Comparison of ENCODE assay signal across 17 mouse cellular contexts in genomic region chr5:20332574-20332973, GRCm38 (mm10).
DNase-seq lines count a peak whose midpoint lies in the region; ATAC-seq and TF ChIP-seq lines count a peak whose summit lies in the region.
"Had no signal": no experiment of that assay in that cellular context is flagged by ENCODE, and none has a peak within 500 bp of the region (broad histone marks: within the 10 kb centered on the region; RNA-seq: fewer than 3 reads in every experiment).

No protein-coding gene starts in this region.

- ATAC-seq in CD4-positive, CD25-positive, alpha-beta regulatory T cell, adult 4 months = peak; percentile 96
- peak; percentile 96 for ATAC-seq in activated CD4-positive, CD25-positive, alpha-beta regulatory T cell, adult 4 months
- ATAC-seq in megakaryocyte progenitor cell, adult 5-6 weeks (replicated peaks; ENCODE audit: poor library complexity) = peak; percentile 92
- ATAC-seq in cerebellum, adult (ENCODE audit: insufficient number of reproducible peaks, low FRiP score, low TSS enrichment) = no peak

- H3K4me1 ChIP-seq in heart, adult 2 months (ENCODE audit: control insufficient read depth, insufficient read depth, low read length) = no peaks in the 10 kb centered on the region
- H3K4me1 ChIP-seq: forebrain, embryonic 12.5 days; limb, embryonic 12.5 days; liver, embryonic 15.5 days had no signal

- no peak for TF ChIP-seq EP300 in heart, adult 2 months (IDR thresholded peaks at IDR 0.05; ENCODE audit: insufficient read depth, low read depth, low read length)

- H3K4me3 ChIP-seq in heart, adult 2 months = no peak overlapping the region
- H3K4me3 ChIP-seq: forebrain, embryonic 12.5 days; limb, embryonic 12.5 days; liver, embryonic 15.5 days; neural tube, embryonic 15.5 days had no signal

- intact Hi-C loops in heart, adult 2 months (cut with DNase I) = no loop called here

- no peaks in the 10 kb centered on the region for H3K36me3 ChIP-seq in heart, adult 2 months (ENCODE audit: control insufficient read depth, insufficient read depth, low read length)
- H3K36me3 ChIP-seq: forebrain, embryonic 12.5 days; limb, embryonic 12.5 days; liver, embryonic 15.5 days; neural tube, embryonic 15.5 days had no signal

- TF ChIP-seq POLR2A in heart, adult 2 months (IDR thresholded peaks at IDR 0.05; ENCODE audit: insufficient read depth, low read depth, low read length) = no peak

- WGBS in heart, adult 2 months = 43% methylated on average over 4 of the region's 4 CpGs

- no peaks in the 10 kb centered on the region for H3K27me3 ChIP-seq in heart, adult 2 months (ENCODE audit: control insufficient read depth, insufficient read depth, low read length)
- H3K27me3 ChIP-seq: forebrain, embryonic 12.5 days; limb, embryonic 12.5 days; liver, embryonic 15.5 days; neural tube, embryonic 15.5 days had no signal

- peak; percentile 4 to 20 for DNase-seq in thymus, postnatal 10 days (ENCODE audit: low spot score in 2 of 2)
- DNase-seq in neural tube, embryonic 10.5 days (ENCODE audit: extremely low spot score, low spot score) = no peak
- DNase-seq in liver = no peak
- no peak for DNase-seq in heart, adult 2 months
- DNase-seq: adrenal gland, postnatal 25 days; cerebellum, adult 9-11 months; heart, postnatal 4 days; lung, postnatal 10 days; right cerebral cortex, postnatal 4 days had no signal

- no peaks in the 10 kb centered on the region for H3K79me2 ChIP-seq in heart, adult 2 months (replicated peaks; ENCODE audit: control insufficient read depth, insufficient read depth, low read length)

- H3K27ac ChIP-seq in heart, adult 2 months = no peak overlapping the region
- H3K27ac ChIP-seq: forebrain, embryonic 12.5 days; limb, embryonic 12.5 days; liver, embryonic 15.5 days; neural tube, embryonic 15.5 days had no signal

- no peak overlapping the region for H3K9ac ChIP-seq in heart, adult 2 months (ENCODE audit: low read depth, low read length)
- H3K9ac ChIP-seq: forebrain, embryonic 12.5 days; limb, embryonic 12.5 days; liver, embryonic 15.5 days; neural tube, embryonic 15.5 days had no signal

- no peak for TF ChIP-seq CTCF in heart, adult 2 months (IDR thresholded peaks at IDR 0.05)

Comparison
In these comparisons a context has a peak if more than half of its experiments do, and no peak if none do; other contexts are left out.
1. DNase-seq: peak in thymus, postnatal 10 days (2 of 2); none in neural tube, embryonic 10.5 days (single experiment), liver (single experiment) and heart, adult 2 months (0 of 2).